Mouse (Mus musculus): ENCODE results near the gene Etv6. TPM values are rescaled to one million over a fixed set of nuclear protein-coding genes. Genes with fewer than 3 reads are reported as not detected.

Gene Etv6
- polyA plus RNA-seq, 1 experiment = 16.2 TPM

- no peaks in the 10 kb centered on the region for H3K27me3 ChIP-seq (ENCODE audit: control insufficient read depth, insufficient read depth, low read length)
- TF ChIP-seq POLR2A (IDR thresholded peaks at IDR 0.05; ENCODE audit: low read depth, low read length) (no peak), CTCF (IDR thresholded peaks at IDR 0.05; ENCODE audit: extremely low read depth, insufficient read length, insufficient replicate concordance, low read depth, low read length) (no peak)
- H3K27ac ChIP-seq (ENCODE audit: insufficient read depth, low read depth, low read length) = no peak overlapping the region
- no peaks in the 10 kb centered on the region for H3K36me3 ChIP-seq (ENCODE audit: control insufficient read depth, insufficient read depth, low read length)
- peaks cover 5% of the 10 kb centered on the region; the same call in 1 of the 2 replicates for H3K4me1 ChIP-seq (ENCODE audit: control insufficient read depth, insufficient read depth, insufficient read length, low read length)
- no peak overlapping the region for H3K4me3 ChIP-seq (ENCODE audit: low read depth, low read length)
- WGBS = 85% methylated on average over 2 of the region's 2 CpGs
Observed at GRCm38 (mm10) chr6:134276954-134277353, 241.5 kb downstream of the Etv6 start.

GRCm38 (mm10) chr6:134282095-134282494 lies 246.6 kb downstream of the Etv6 start:
- TF ChIP-seq CTCF (IDR thresholded peaks at IDR 0.05; ENCODE audit: extremely low read depth, insufficient read length, insufficient replicate concordance, low read depth, low read length) (no peak), POLR2A (IDR thresholded peaks at IDR 0.05; ENCODE audit: low read depth, low read length) (no peak)
- Histone ChIP-seq H3K36me3 (ENCODE audit: control insufficient read depth, insufficient read depth, low read length) (no peaks in the 10 kb centered on the region), H3K4me1 (ENCODE audit: control insufficient read depth, insufficient read depth, insufficient read length, low read length) (peaks cover 8% of the 10 kb centered on the region; the same call in 1 of the 2 replicates), H3K27me3 (ENCODE audit: control insufficient read depth, insufficient read depth, low read length) (no peaks in the 10 kb centered on the region), H3K27ac (ENCODE audit: insufficient read depth, low read depth, low read length) (no peak overlapping the region), H3K4me3 (ENCODE audit: low read depth, low read length) (no peak overlapping the region)
- WGBS = 69% methylated on average over 3 of the region's 3 CpGs

- no peaks in the 10 kb centered on the region for H3K36me3 ChIP-seq (ENCODE audit: control insufficient read depth, insufficient read depth, low read length)
- H3K27ac ChIP-seq (ENCODE audit: insufficient read depth, low read depth, low read length) = no peak overlapping the region
- no peak overlapping the region for H3K4me3 ChIP-seq (ENCODE audit: low read depth, low read length)
- TF ChIP-seq POLR2A (IDR thresholded peaks at IDR 0.05; ENCODE audit: low read depth, low read length) (no peak), CTCF (IDR thresholded peaks at IDR 0.05; ENCODE audit: extremely low read depth, insufficient read length, insufficient replicate concordance, low read depth, low read length) (no peak)
- WGBS = 81% methylated on average over 3 of the region's 3 CpGs
- H3K27me3 ChIP-seq (ENCODE audit: control insufficient read depth, insufficient read depth, low read length) = no peaks in the 10 kb centered on the region
- H3K4me1 ChIP-seq (ENCODE audit: control insufficient read depth, insufficient read depth, insufficient read length, low read length) = peaks cover 10% of the 10 kb centered on the region
Observed at GRCm38 (mm10) chr6:134291823-134292222, 256.3 kb downstream of the Etv6 start.

- Histone ChIP-seq H3K27ac (ENCODE audit: insufficient read depth, low read depth, low read length) (no peak overlapping the region), H3K4me1 (ENCODE audit: control insufficient read depth, insufficient read depth, insufficient read length, low read length) (peaks cover 10% of the 10 kb centered on the region), H3K27me3 (ENCODE audit: control insufficient read depth, insufficient read depth, low read length) (no peaks in the 10 kb centered on the region), H3K36me3 (ENCODE audit: control insufficient read depth, insufficient read depth, low read length) (no peaks in the 10 kb centered on the region), H3K4me3 (ENCODE audit: low read depth, low read length) (no peak overlapping the region)
- 30% methylated on average over 5 of the region's 5 CpGs for WGBS
- TF ChIP-seq CTCF (IDR thresholded peaks at IDR 0.05; ENCODE audit: extremely low read depth, insufficient read length, insufficient replicate concordance, low read depth, low read length) (no peak), POLR2A (IDR thresholded peaks at IDR 0.05; ENCODE audit: low read depth, low read length) (no peak)
Observed at GRCm38 (mm10) chr6:134292404-134292803, 256.9 kb downstream of the Etv6 start.

- 25% methylated on average over 9 of the region's 9 CpGs for WGBS
- no peaks in the 10 kb centered on the region for H3K27me3 ChIP-seq (ENCODE audit: control insufficient read depth, insufficient read depth, low read length)
- H3K36me3 ChIP-seq (ENCODE audit: control insufficient read depth, insufficient read depth, low read length) = no peaks in the 10 kb centered on the region
- peaks cover 10% of the 10 kb centered on the region for H3K4me1 ChIP-seq (ENCODE audit: control insufficient read depth, insufficient read depth, insufficient read length, low read length)
- H3K27ac ChIP-seq (ENCODE audit: insufficient read depth, low read depth, low read length) = no peak overlapping the region
- no peak overlapping the region for H3K4me3 ChIP-seq (ENCODE audit: low read depth, low read length)
- TF ChIP-seq POLR2A (IDR thresholded peaks at IDR 0.05; ENCODE audit: low read depth, low read length) (no peak), CTCF (IDR thresholded peaks at IDR 0.05; ENCODE audit: extremely low read depth, insufficient read length, insufficient replicate concordance, low read depth, low read length) (no peak)
Observed at GRCm38 (mm10) chr6:134293615-134294508, 258.4 kb downstream of the Etv6 start.

GRCm38 (mm10) chr6:134297884-134298619 lies 262.6 kb downstream of the Etv6 start:
- WGBS = 87% methylated on average over 13 of the region's 13 CpGs
- H3K36me3 ChIP-seq (ENCODE audit: control insufficient read depth, insufficient read depth, low read length) = no peaks in the 10 kb centered on the region
- H3K27me3 ChIP-seq (ENCODE audit: control insufficient read depth, insufficient read depth, low read length) = no peaks in the 10 kb centered on the region
- no peak overlapping the region for H3K27ac ChIP-seq (ENCODE audit: insufficient read depth, low read depth, low read length)
- H3K4me3 ChIP-seq (ENCODE audit: low read depth, low read length) = no peak overlapping the region
- peaks cover 6% of the 10 kb centered on the region for H3K4me1 ChIP-seq (ENCODE audit: control insufficient read depth, insufficient read depth, insufficient read length, low read length)
- TF ChIP-seq POLR2A (IDR thresholded peaks at IDR 0.05; ENCODE audit: low read depth, low read length) (no peak), CTCF (IDR thresholded peaks at IDR 0.05; ENCODE audit: extremely low read depth, insufficient read length, insufficient replicate concordance, low read depth, low read length) (no peak)

GRCm38 (mm10) chr6:134301951-134302350 lies 266.5 kb downstream of the Etv6 start:
- H3K27me3 ChIP-seq (ENCODE audit: control insufficient read depth, insufficient read depth, low read length) = no peaks in the 10 kb centered on the region
- H3K4me3 ChIP-seq (ENCODE audit: low read depth, low read length) = no peak overlapping the region
- TF ChIP-seq POLR2A (IDR thresholded peaks at IDR 0.05; ENCODE audit: low read depth, low read length) = no peak
- TF ChIP-seq CTCF (IDR thresholded peaks at IDR 0.05; ENCODE audit: extremely low read depth, insufficient read length, insufficient replicate concordance, low read depth, low read length) = no peak
- no peak overlapping the region for H3K27ac ChIP-seq (ENCODE audit: insufficient read depth, low read depth, low read length)
- no peaks in the 10 kb centered on the region for H3K4me1 ChIP-seq (ENCODE audit: control insufficient read depth, insufficient read depth, insufficient read length, low read length)
- H3K36me3 ChIP-seq (ENCODE audit: control insufficient read depth, insufficient read depth, low read length) = no peaks in the 10 kb centered on the region
- WGBS = 86% methylated on average over 1 of the region's 1 CpGs
